Mouse (Mus musculus): ENCODE results near the gene Chic1.

- TF ChIP-seq POLR2A (IDR thresholded peaks at IDR 0.05; ENCODE audit: borderline replicate concordance, low read depth, low read length) (no peak), CTCF (IDR thresholded peaks at IDR 0.05; ENCODE audit: low read depth, low read length) (no peak)
Observed at GRCm38 (mm10) chrX:103371627-103372026, 15.4 kb downstream of the Chic1 start.
